Mouse (Mus musculus) G1E-ER4 (cell line): ENCODE measurements around the gene Arid3c. TPM values are rescaled to one million over a fixed set of nuclear protein-coding genes. Genes with fewer than 3 reads are reported as not detected.
"Not testable (repeated sequence)": the region's sequence is repeated elsewhere in the genome, so short reads cannot be mapped to it uniquely, and the experiment has no call there.

Source experiments
- GATA1 ChIP-seq: IDR thresholded peaks from one replicate; pipeline ENCODE4 v1.8.0; 2012; ENCODE audit warnings: low read length, inconsistent platforms
- polyA plus RNA-seq: library from polyadenylated mRNA; stranded (reverse); fragments of >175 nt; gene quantifications from 2 replicates; pipeline ENCODE4 v1.2.3, GENCODE M21; 2012

The Arid3c gene
- polyA plus RNA-seq, 1 experiment, result not detected

GRCm38 (mm10) chr4:41711705-41712375, 19.1 kb downstream of the Arid3c start:
- no peak for TF ChIP-seq GATA1

DNA sequence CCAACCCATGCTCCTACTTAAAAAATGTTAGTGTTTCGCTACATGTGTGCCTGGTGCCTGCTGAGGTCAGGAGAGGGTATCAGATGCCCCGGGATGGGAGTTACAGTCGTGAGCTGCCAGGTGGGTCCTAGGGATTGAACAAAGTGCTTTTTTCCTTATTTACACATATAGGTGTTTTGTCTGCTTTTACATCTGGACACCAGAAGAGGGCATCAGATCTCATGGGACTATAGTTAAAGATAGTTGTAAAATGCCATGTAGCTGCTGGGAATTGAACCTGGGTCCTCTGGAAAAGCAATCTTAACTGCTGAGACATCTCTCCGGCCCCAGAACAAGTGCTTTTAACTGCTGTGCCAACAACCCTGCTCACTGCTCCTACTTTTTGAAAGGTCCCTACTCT, 20.7 kb downstream of the Arid3c start:
- no peak for TF ChIP-seq GATA1

GRCm38 (mm10) chr4:41708192-41708745, 22.7 kb downstream of the Arid3c start:
- TF ChIP-seq GATA1, result no peak

DNA sequence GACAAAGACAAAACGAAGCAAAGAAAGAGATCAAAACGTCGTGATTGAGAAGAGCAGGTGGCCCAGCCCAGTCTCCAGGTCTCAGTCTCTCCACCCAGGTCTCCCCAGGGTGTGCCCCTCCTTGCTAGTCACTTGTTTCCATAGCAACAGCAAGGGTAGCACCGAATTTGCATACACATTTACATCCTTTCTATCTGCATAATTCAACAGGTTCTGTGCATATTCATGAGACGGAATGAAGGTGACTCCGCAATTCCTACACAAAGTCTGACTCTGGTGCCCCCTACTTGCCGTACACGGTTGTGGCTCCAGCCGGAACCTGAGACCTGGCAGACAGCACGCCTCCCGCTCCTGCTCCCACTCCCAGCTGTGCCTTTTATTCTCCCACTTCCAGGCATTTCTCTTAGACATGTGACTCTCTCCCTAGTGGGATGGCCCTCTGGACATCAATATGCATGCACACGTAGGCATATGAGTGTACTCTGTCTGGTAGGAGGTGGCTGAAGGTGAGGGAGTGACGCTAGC, 23.9 kb downstream of the Arid3c start:
- TF ChIP-seq GATA1, result no peak

GRCm38 (mm10) chr4:41705922-41706754, 24.8 kb downstream of the Arid3c start:
- TF ChIP-seq GATA1, result no peak

GRCm38 (mm10) chr4:41704651-41705050, 26.3 kb downstream of the Arid3c start:
- TF ChIP-seq GATA1, result no peak

GRCm38 (mm10) chr4:41699783-41700182, 31.2 kb downstream of the Arid3c start, which contains the start of gene Il11ra1:
TSS of gene Il11ra1 (plus strand) at chr4:41699989.
- not testable (repeated sequence) for TF ChIP-seq GATA1

- TF ChIP-seq GATA1, result not testable (repeated sequence)
These were observed 33.8 kb downstream of the Arid3c start, which contains the start of gene Cntfr for GRCm38 (mm10) chr4:41696930-41697841. TSS of gene Cntfr (minus strand) at chr4:41697089.

GRCm38 (mm10) chr4:41682789-41683188, 48.2 kb downstream of the Arid3c start:
- no peak for TF ChIP-seq GATA1

GRCm38 (mm10) chr4:41681947-41682346, 49.0 kb downstream of the Arid3c start:
- no peak for TF ChIP-seq GATA1

DNA sequence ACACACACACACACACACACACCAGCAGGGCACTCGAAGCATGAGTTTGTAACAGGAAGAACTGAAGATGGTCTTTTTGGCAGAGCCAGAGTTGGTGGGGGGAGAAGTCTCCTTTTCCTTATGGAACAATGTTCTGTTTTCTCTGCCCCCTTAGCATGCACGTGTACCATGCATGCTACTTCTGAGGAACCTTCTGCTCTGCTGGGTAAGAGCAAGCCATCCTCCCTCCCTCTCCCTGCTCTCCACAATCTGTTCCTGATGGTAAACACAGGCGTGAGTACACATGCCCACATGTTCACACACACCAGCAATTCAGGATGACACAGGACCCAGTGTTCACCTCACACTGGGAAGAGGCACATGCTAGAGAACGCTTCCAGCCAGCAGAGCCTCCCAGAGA, 49.8 kb downstream of the Arid3c start:
- TF ChIP-seq GATA1, result no peak

GRCm38 (mm10) chr4:41679291-41679690, 51.7 kb downstream of the Arid3c start:
- TF ChIP-seq GATA1, result no peak

DNA sequence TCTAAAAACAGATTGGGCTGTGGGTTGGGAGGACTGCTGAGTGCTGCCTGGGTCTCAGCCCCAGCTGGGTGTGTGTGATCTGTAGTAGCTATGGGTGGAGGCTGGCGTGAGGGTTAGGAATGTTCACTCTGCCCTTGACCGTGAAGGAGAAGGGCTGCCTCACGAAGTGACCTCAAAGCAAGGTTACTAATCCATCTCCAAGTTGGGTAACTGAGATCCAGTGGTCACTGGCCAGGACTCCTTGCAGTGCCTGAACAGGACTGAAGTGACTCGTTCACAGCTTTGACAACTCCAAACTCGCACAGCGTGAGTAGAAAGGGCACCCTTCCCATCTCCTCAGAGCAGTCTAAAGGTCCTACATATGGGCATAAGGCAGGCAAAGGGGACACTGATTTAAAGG, 52.1 kb downstream of the Arid3c start:
- TF ChIP-seq GATA1, result no peak

- TF ChIP-seq GATA1, result no peak
These were observed 53.8 kb downstream of the Arid3c start for GRCm38 (mm10) chr4:41677006-41677629.
